Mouse (Mus musculus) heart, adult 9 months (tissue): ENCODE data around the gene Atp11a.

Experiments
- DNase-seq, 2 experiments: peaks; one replicate each; pipeline ENCODE4 v3.0.0; 2022; ENCODE audit warnings: low spot score in 2 of 2

Atp11a gene

GRCm38 (mm10) chr8:12871461-12871860 is 114.6 kb downstream of the Atp11a start:
- DNase-seq: no peak

GRCm38 (mm10) chr8:12872983-12873356 is 116.2 kb downstream of the Atp11a start:
- DNase-seq: no peak

- no peak for DNase-seq
Measured at GRCm38 (mm10) chr8:12873357-12874046, 116.7 kb downstream of the Atp11a start, which contains the start of gene Mcf2l. TSS of gene Mcf2l (plus strand) at chr8:12873806.

- DNase-seq: no peak
Measured at GRCm38 (mm10) chr8:12874194-12874791, 117.5 kb downstream of the Atp11a start.

GRCm38 (mm10) chr8:12874971-12875370 is 118.2 kb downstream of the Atp11a start:
- no peak for DNase-seq

- DNase-seq: no peak
Measured at GRCm38 (mm10) chr8:12877126-12877525, 120.3 kb downstream of the Atp11a start.

GRCm38 (mm10) chr8:12880163-12880562 is 123.3 kb downstream of the Atp11a start:
- no peak for DNase-seq

- peak; percentile 17 to 29 for DNase-seq
Measured at GRCm38 (mm10) chr8:12883051-12884004, 126.5 kb downstream of the Atp11a start.

- DNase-seq: no peak
Measured at GRCm38 (mm10) chr8:12887772-12888435, 131.1 kb downstream of the Atp11a start.

GRCm38 (mm10) chr8:12889046-12889598 is 132.3 kb downstream of the Atp11a start:
- DNase-seq: no peak

- DNase-seq: no peak
Measured at GRCm38 (mm10) chr8:12892882-12893446, 136.2 kb downstream of the Atp11a start.

GRCm38 (mm10) chr8:12893797-12894578 is 137.2 kb downstream of the Atp11a start:
- DNase-seq: no peak

GRCm38 (mm10) chr8:12894783-12895534 is 138.1 kb downstream of the Atp11a start:
- DNase-seq: no peak

GRCm38 (mm10) chr8:12895535-12896150 is 138.8 kb downstream of the Atp11a start:
- no peak for DNase-seq

GRCm38 (mm10) chr8:12896494-12897373 is 139.9 kb downstream of the Atp11a start:
- peak; percentile 46 to 51 for DNase-seq

GRCm38 (mm10) chr8:12897815-12898214 is 141.0 kb downstream of the Atp11a start:
- DNase-seq: peak; percentile 62 to 79

GRCm38 (mm10) chr8:12903790-12904415 is 147.1 kb downstream of the Atp11a start:
- peak; percentile 26 to 54 for DNase-seq

GRCm38 (mm10) chr8:12905122-12905521 is 148.3 kb downstream of the Atp11a start:
- DNase-seq: no peak
